8 mouse cellular contexts compared by ENCODE assay signal in the genomic region with DNA sequence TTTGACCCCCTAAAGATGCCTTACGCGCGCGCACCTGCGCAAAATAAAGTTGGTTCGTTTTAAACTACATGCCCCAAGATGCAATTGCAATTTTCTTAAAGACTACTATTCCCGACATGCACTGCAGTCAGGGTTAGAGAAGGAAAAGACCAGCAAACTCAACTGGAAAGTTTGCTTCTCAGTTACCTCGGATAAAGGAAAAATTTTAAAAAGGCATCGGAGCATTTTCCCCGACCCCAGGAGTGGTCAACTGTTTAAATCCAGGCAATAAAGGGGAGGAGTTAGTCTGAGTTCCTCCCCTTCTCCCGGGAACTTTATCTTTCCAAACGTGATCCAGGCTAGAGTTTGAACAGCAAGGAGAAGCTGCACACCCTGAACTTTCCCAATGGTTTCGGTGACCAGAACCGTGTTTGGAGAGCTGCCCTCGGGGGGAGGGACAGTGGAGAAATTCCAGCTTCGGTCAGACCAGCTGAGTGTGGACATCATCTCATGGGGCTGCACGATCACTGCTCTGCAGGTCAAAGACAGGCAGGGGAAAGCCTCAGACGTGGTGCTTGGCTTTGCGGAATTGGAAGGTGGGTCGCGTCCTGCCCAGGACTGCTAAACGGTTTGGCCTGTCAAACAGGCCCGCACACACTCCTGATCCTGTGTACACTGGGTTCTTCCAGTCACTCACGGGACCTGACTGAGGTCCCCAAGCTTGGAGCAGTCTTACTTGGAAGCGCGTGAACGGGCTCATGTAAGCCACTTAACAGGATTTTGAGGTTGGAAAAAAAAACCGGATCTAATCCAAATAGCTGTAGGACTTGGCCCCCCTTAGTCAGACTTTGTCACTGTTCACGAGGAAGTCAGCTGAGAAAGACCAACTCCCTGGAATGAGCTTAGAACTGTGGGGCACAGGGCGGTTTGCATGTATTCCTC. TPM values are rescaled to one million over a fixed set of nuclear protein-coding genes. Genes with fewer than 3 reads are reported as not detected.
DNase-seq lines count a peak whose midpoint lies in the region; ATAC-seq and TF ChIP-seq lines count a peak whose summit lies in the region.

Galm (plus strand) TSS at position 141 of the 921 bp plus-strand sequence.

- DNase-seq in 3134 (ENCODE audit: extremely low read depth, insufficient read length, low spot score), result peak; percentile 71
- DNase-seq in adrenal gland, postnatal 36 days, result peak; percentile 70 to 81
- peak; percentile 88 for DNase-seq in embryonic facial prominence, embryonic 14.5 days (ENCODE audit: low spot score)
- DNase-seq in heart, adult 9 months (ENCODE audit: low spot score in 2 of 2), result peak; percentile 67 to 79
- peak; percentile 93 for DNase-seq in kidney, adult 2 months
- DNase-seq in limb, embryonic 14.5 days (ENCODE audit: low spot score), result peak; percentile 81
- peak; percentile 80 for DNase-seq in midbrain, embryonic 14.5 days
- DNase-seq in splenic B cell, adult 2 months (ENCODE audit: low read depth, low spot score), result peak; percentile 27

- H3K4me1 ChIP-seq in embryonic facial prominence, embryonic 14.5 days (ENCODE audit: control insufficient read depth, insufficient read depth, low read length), result 0 out of 2 replicates have a peak, but pooled peaks cover 4% of the 10 kb centered on the region
- peaks cover 27% of the 10 kb centered on the region for H3K4me1 ChIP-seq in kidney, adult 2 months (ENCODE audit: control insufficient read depth, insufficient read depth, low read length)
- peaks cover 5% of the 10 kb centered on the region for H3K4me1 ChIP-seq in limb, embryonic 14.5 days (ENCODE audit: control insufficient read depth, insufficient read depth, low read length)
- H3K4me1 ChIP-seq in midbrain, embryonic 14.5 days (ENCODE audit: control insufficient read depth, insufficient read depth, low read length), result peaks cover 10% of the 10 kb centered on the region; the same call in 1 of the 2 replicates

- no peaks in the 10 kb centered on the region for H3K36me3 ChIP-seq in embryonic facial prominence, embryonic 14.5 days (ENCODE audit: control insufficient read depth, insufficient read depth, low read length)
- no peaks in the 10 kb centered on the region for H3K36me3 ChIP-seq in kidney, adult 2 months (ENCODE audit: control insufficient read depth, insufficient read depth, low read length)
- H3K36me3 ChIP-seq in limb, embryonic 14.5 days (ENCODE audit: control insufficient read depth, insufficient read depth, low read length), result no peaks in the 10 kb centered on the region
- H3K36me3 ChIP-seq in midbrain, embryonic 14.5 days (ENCODE audit: control insufficient read depth, insufficient read depth, low read length), result no peaks in the 10 kb centered on the region
- no peaks in the 10 kb centered on the region for H3K36me3 ChIP-seq in splenic B cell, adult 2 months (ENCODE audit: control insufficient read depth, insufficient read depth, low read length, poor library complexity, severe bottlenecking)

- TF ChIP-seq CTCF in kidney, adult 2 months (conservative IDR thresholded peaks at IDR 0.05; ENCODE audit: insufficient read depth, insufficient read length, low read depth, low read length), result no peak

- 3% methylated on average over 30 of the region's 30 CpGs for WGBS in embryonic facial prominence, embryonic 14.5 days
- WGBS in kidney, adult 2 months, result 3% methylated on average over 30 of the region's 30 CpGs
- WGBS in limb, embryonic 14.5 days, result 4% methylated on average over 30 of the region's 30 CpGs
- 2% methylated on average over 30 of the region's 30 CpGs for WGBS in midbrain, embryonic 14.5 days

- H3K9ac ChIP-seq in embryonic facial prominence, embryonic 14.5 days (ENCODE audit: low read depth, low read length), result peak within 1 kb of the TSS; percentile 63
- H3K9ac ChIP-seq in limb, embryonic 14.5 days (ENCODE audit: low read depth, low read length, severe bottlenecking), result peak within 1 kb of the TSS; percentile 68
- peak within 1 kb of the TSS; percentile 36; the same call in 1 of the 2 replicates for H3K9ac ChIP-seq in midbrain, embryonic 14.5 days (replicated peaks; ENCODE audit: low read length)

- peak; percentile 29 for TF ChIP-seq POLR2A in kidney, adult 2 months (IDR thresholded peaks at IDR 0.05; ENCODE audit: low read depth, low read length)
- TF ChIP-seq POLR2A in limb, embryonic 14.5 days (IDR thresholded peaks at IDR 0.05; ENCODE audit: borderline replicate concordance, extremely low read depth, insufficient read depth, insufficient read length), result no peak

- peak; percentile 43 for ATAC-seq in embryonic facial prominence, embryonic 14.5 days (ENCODE audit: low read depth)
- peak; percentile 87 for ATAC-seq in limb, embryonic 14.5 days (ENCODE audit: low FRiP score, low read depth)
- peak; percentile 71; the same call in 1 of the 2 replicates for ATAC-seq in midbrain, embryonic 14.5 days (ENCODE audit: low FRiP score, low TSS enrichment)

- no peaks in the 10 kb centered on the region for H3K9me3 ChIP-seq in embryonic facial prominence, embryonic 14.5 days (ENCODE audit: control insufficient read depth, low read length)
- no peaks in the 10 kb centered on the region for H3K9me3 ChIP-seq in limb, embryonic 14.5 days (ENCODE audit: control insufficient read depth, low read length)
- no peaks in the 10 kb centered on the region for H3K9me3 ChIP-seq in midbrain, embryonic 14.5 days (ENCODE audit: control insufficient read depth, low read length)

- peak within 1 kb of the TSS; percentile 77 for H3K27ac ChIP-seq in embryonic facial prominence, embryonic 14.5 days (replicated peaks; ENCODE audit: low read depth, low read length)
- peak within 1 kb of the TSS; percentile 97 for H3K27ac ChIP-seq in kidney, adult 2 months (ENCODE audit: insufficient read depth, low read depth, low read length)
- H3K27ac ChIP-seq in limb, embryonic 14.5 days (replicated peaks; ENCODE audit: low read depth, low read length), result peak within 1 kb of the TSS; percentile 76
- H3K27ac ChIP-seq in midbrain, embryonic 14.5 days (replicated peaks; ENCODE audit: low read depth, low read length), result no peak within 1 kb of the TSS

- H3K4me3 ChIP-seq in embryonic facial prominence, embryonic 14.5 days (ENCODE audit: low read depth, low read length), result peak within 1 kb of the TSS; percentile 49
- peak within 1 kb of the TSS; percentile 70 for H3K4me3 ChIP-seq in kidney, adult 2 months (ENCODE audit: insufficient read depth, low read depth, low read length)
- peak within 1 kb of the TSS; percentile 55 for H3K4me3 ChIP-seq in limb, embryonic 14.5 days (replicated peaks; ENCODE audit: low read length)
- H3K4me3 ChIP-seq in midbrain, embryonic 14.5 days (replicated peaks; ENCODE audit: low read depth, low read length), result peak within 1 kb of the TSS; percentile 38

- no peaks in the 10 kb centered on the region for H3K27me3 ChIP-seq in embryonic facial prominence, embryonic 14.5 days (replicated peaks; ENCODE audit: control insufficient read depth, insufficient read depth, low read length)
- H3K27me3 ChIP-seq in kidney, adult 2 months (replicated peaks; ENCODE audit: control insufficient read depth, insufficient read depth, low read length), result no peaks in the 10 kb centered on the region
- H3K27me3 ChIP-seq in limb, embryonic 14.5 days (ENCODE audit: control insufficient read depth, insufficient read depth, low read length), result no peaks in the 10 kb centered on the region
- no peaks in the 10 kb centered on the region for H3K27me3 ChIP-seq in midbrain, embryonic 14.5 days (ENCODE audit: control insufficient read depth, insufficient read depth, low read length)
- no peaks in the 10 kb centered on the region for H3K27me3 ChIP-seq in splenic B cell, adult 2 months (ENCODE audit: control insufficient read depth, insufficient read depth, low read length, poor library complexity, severe bottlenecking)

- H3K4me2 ChIP-seq in embryonic facial prominence, embryonic 14.5 days (ENCODE audit: low read depth, low read length), result peak within 1 kb of the TSS; percentile 72
- peak within 1 kb of the TSS; percentile 83 for H3K4me2 ChIP-seq in limb, embryonic 14.5 days (replicated peaks; ENCODE audit: low read depth, low read length, severe bottlenecking)
- H3K4me2 ChIP-seq in midbrain, embryonic 14.5 days (ENCODE audit: low read length), result peak within 1 kb of the TSS; percentile 75

RNA-seq across cellular contexts. Expression of gene Galm, which starts in this region (rescaled TPM):
- 10 to 100 TPM; 13.9 to 19.8 TPM for total RNA-seq in adrenal gland, postnatal 36 days (2021)
- 25.8 and 27.3 TPM in 2 replicates for polyA plus RNA-seq in embryonic facial prominence, embryonic 14.5 days (2014; fragmentation: Nextera tagmentation; extraction: Ambion mirVana)
- polyA plus RNA-seq in kidney, adult 2 months (2012; rRNA removed), result 115 and 124 TPM in 2 replicates
- 11.7 and 12.1 TPM in 2 replicates for polyA plus RNA-seq in limb, embryonic 14.5 days (2012; rRNA removed)
- 13.7 and 13.8 TPM in 2 replicates for polyA plus RNA-seq in limb, embryonic 14.5 days (2014; fragmentation: Nextera tagmentation; extraction: Ambion mirVana)
- 0.63 and 1.6 TPM in 2 replicates for polyA plus RNA-seq in midbrain, embryonic 14.5 days (2014; fragmentation: Nextera tagmentation; extraction: Ambion mirVana)

Comparison
In these comparisons a context has a peak if more than half of its experiments do, and no peak if none do; other contexts are left out.
1. DNase-seq: peak in every context shown above with its lines; median percentile 93 in kidney, adult 2 months; 88 in embryonic facial prominence, embryonic 14.5 days; 81 in limb, embryonic 14.5 days; 80 in midbrain, embryonic 14.5 days; 76 in adrenal gland, postnatal 36 days; 73 in heart, adult 9 months; 71 in 3134; 27 in splenic B cell, adult 2 months.